Mouse (Mus musculus): ENCODE measurements around the gene Kl. TPM values are rescaled to one million over a fixed set of nuclear protein-coding genes. Genes with fewer than 3 reads are reported as not detected.

Gene Kl
- 1 to 10 TPM; 2.9 to 3.5 TPM for total RNA-seq (2021)
- long read RNA-seq, experiment 1, full-length matches to known transcripts, result 4 of 6 reads
- long read RNA-seq, experiment 1, partial matches to known transcripts, result 1 of 6 reads
- long read RNA-seq, experiment 1, other reads (novel, unspliced or antisense), result 1 of 6 reads
- long read RNA-seq, experiment 2, full-length matches to known transcripts, result 2 of 6 reads
- long read RNA-seq, experiment 2, partial matches to known transcripts, result 0 of 6 reads
- long read RNA-seq, experiment 2, other reads (novel, unspliced or antisense), result 4 of 6 reads

- no peak for DNase-seq
Measured at GRCm38 (mm10) chr5:150952328-150952668, at the start of gene Kl. Gene Kl (plus strand): TSS chr5:150952607.

GRCm38 (mm10) chr5:150906053-150907040 is 46.1 kb upstream of the Kl start:
- DNase-seq, result no peak

- no peak for DNase-seq
Measured at GRCm38 (mm10) chr5:150912156-150912555, 40.3 kb upstream of the Kl start.

GRCm38 (mm10) chr5:150912656-150913055 is 39.8 kb upstream of the Kl start:
- no peak for DNase-seq

- DNase-seq, result no peak
Measured at GRCm38 (mm10) chr5:150915080-150916055, 37.0 kb upstream of the Kl start.

- no peak for DNase-seq
Measured at GRCm38 (mm10) chr5:150917131-150917858, 35.1 kb upstream of the Kl start.

- DNase-seq, result no peak
Measured at GRCm38 (mm10) chr5:150918599-150918998, 33.8 kb upstream of the Kl start.

- no peak for DNase-seq
Measured at GRCm38 (mm10) chr5:150919269-150919668, 33.1 kb upstream of the Kl start.

GRCm38 (mm10) chr5:150919961-150920360 is 32.4 kb upstream of the Kl start:
- no peak for DNase-seq

GRCm38 (mm10) chr5:150929406-150929805 is 23.0 kb upstream of the Kl start:
- no peak for DNase-seq

GRCm38 (mm10) chr5:150932596-150932995 is 19.8 kb upstream of the Kl start:
- DNase-seq, result no peak

- no peak for DNase-seq
Measured at GRCm38 (mm10) chr5:150936213-150936612, 16.2 kb upstream of the Kl start.

- DNase-seq, result no peak
Measured at GRCm38 (mm10) chr5:150936807-150937206, 15.6 kb upstream of the Kl start.

GRCm38 (mm10) chr5:150937501-150937900 is 14.9 kb upstream of the Kl start:
- no peak for DNase-seq

- DNase-seq, result no peak
Measured at GRCm38 (mm10) chr5:150945576-150945975, 6.8 kb upstream of the Kl start.

- DNase-seq, result no peak
Measured at GRCm38 (mm10) chr5:150949131-150949530, 3.3 kb upstream of the Kl start.

GRCm38 (mm10) chr5:150951325-150951724 is 1.1 kb upstream of the Kl start:
- DNase-seq, result no peak

- DNase-seq, result peak; percentile 37
Measured at GRCm38 (mm10) chr5:150952669-150953521, 488 bp downstream of the Kl start.

- no peak for DNase-seq
Measured at GRCm38 (mm10) chr5:150954791-150955190, 2.4 kb downstream of the Kl start.

- no peak for DNase-seq
Measured at GRCm38 (mm10) chr5:150959861-150960260, 7.5 kb downstream of the Kl start.

GRCm38 (mm10) chr5:150961615-150962014 is 9.2 kb downstream of the Kl start:
- no peak for DNase-seq

All from gastrocnemius, postnatal 10 days (tissue).